Mouse (Mus musculus) embryo, embryonic 11.5 days (tissue): Measurements from ENCODE around the gene Gtf3c4.

Experiments
- DNase-seq: peaks from one replicate; pipeline ENCODE4 v3.0.0-alpha.2; 2012; ENCODE audit warnings: low read depth, low spot score

Gtf3c4 gene

GRCm38 (mm10) chr2:28840222-28840951 lies at the start of gene Gtf3c4, which contains the start of gene Ddx31:
Gtf3c4 (minus strand) TSS chr2:28840360.
Ddx31 (plus strand) TSS chr2:28840406.
- DNase-seq: peak; percentile 92

DNA sequence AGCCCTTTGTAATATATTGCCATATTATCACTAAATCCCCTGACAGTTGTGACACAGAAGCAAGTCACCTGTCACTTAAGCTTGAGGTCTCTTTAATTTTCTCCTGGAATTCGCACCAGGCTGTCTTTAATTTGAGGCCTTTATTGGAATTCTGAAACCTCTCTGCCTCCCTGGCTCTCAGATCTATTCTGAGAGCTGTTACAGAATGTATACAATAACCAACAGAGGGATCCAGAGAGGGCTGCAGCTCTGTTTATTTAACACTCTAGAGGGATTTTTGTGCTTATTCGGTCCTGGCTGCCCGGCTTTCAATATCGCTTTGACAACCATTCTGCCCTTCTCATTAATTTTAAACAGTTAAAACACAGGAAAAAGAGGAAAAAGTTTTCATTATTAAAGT lies 44.8 kb upstream of the Gtf3c4 start:
- DNase-seq: no peak

DNA sequence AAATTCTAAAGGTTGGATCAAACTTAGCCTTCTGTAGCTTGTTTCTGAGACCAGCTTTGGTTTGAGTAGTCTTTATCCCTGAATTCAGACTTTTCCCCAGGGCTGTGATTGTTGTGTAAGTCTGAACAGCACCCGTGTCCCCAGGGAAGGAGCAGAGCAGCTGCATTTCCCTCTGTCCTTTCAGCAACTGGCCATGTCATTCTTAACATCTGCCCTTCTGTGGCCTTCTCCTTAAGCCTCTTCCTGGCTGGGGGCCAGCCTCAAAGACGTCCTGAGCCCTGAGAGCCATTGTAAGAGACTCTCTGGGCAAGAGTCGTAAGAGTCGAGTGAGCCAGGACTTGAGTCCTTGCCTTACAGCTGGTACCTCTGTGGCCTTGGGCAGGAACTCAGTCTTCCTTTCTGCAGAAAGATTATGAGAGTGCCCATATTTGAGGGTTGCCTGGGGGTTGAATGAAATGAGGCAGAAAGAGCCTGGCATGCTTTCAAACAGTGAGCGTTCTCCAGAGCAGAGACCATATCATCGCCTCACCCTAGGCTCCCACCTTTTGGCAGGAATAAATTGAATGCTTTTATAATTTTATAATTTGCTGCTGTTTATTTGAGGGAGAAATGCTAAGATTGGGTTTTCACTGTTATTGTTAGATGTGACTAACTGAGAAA lies 42.8 kb upstream of the Gtf3c4 start:
- no peak for DNase-seq

DNA sequence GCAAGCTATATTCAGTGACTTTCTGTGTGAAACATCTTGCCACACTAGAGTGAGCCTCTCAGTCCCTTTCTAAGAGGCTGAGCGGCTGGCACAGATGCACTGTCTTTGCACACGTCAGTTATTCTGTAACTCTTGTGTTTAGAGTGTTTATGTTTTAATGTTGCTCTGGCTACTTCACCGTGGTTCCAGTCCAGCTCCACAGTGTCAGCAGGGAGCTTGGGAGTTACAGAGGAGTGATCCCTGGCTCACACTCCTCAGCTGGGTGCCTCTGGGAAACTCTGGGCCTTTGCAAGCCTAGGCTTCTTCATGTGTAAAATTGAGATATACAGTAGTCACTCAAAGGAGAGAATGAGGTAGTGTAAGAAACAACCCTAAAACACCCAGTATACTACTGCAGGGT lies 41.9 kb upstream of the Gtf3c4 start:
- DNase-seq: no peak

DNA sequence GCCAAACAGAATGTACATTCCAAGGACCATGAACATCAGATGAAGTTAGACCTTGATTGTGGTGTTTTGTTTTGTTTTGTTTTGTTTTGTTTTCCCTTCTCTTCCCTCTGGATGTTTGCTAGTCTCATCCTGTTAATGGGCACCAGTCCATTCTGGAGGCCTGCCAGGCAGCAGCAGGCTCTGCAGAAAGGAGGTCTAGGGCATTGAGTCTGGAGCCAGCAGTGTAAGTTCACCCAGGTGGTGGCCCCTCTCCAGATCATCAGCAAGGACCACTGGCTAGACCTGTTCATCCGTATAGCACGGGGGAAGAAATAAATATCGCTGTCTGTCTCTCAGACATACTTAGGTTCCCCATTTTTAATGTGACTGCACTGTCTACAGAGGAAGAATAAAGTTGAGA lies 41.1 kb upstream of the Gtf3c4 start:
- DNase-seq: no peak

DNA sequence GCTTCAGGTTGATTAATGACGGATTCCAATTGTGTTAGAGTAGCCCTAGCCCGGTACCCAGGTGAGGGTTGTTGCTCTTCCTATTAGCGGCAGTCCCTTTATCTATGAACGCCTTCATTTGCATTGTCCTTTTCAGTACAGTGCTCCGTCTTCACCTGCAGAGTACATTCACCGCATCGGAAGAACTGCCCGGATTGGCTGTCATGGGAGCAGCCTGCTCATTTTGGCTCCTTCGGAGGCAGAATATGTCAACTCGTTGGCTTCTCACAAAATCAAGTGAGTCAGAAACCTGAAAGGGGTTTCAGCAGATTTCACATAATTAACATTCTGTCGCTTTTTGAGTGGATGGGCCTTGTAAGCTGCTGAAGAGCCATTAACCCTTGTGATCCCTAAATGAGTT lies 35.4 kb upstream of the Gtf3c4 start:
- no peak for DNase-seq

GRCm38 (mm10) chr2:28867495-28867894 lies 27.3 kb upstream of the Gtf3c4 start:
- no peak for DNase-seq

GRCm38 (mm10) chr2:28863857-28864256 lies 23.7 kb upstream of the Gtf3c4 start:
- no peak for DNase-seq

DNA sequence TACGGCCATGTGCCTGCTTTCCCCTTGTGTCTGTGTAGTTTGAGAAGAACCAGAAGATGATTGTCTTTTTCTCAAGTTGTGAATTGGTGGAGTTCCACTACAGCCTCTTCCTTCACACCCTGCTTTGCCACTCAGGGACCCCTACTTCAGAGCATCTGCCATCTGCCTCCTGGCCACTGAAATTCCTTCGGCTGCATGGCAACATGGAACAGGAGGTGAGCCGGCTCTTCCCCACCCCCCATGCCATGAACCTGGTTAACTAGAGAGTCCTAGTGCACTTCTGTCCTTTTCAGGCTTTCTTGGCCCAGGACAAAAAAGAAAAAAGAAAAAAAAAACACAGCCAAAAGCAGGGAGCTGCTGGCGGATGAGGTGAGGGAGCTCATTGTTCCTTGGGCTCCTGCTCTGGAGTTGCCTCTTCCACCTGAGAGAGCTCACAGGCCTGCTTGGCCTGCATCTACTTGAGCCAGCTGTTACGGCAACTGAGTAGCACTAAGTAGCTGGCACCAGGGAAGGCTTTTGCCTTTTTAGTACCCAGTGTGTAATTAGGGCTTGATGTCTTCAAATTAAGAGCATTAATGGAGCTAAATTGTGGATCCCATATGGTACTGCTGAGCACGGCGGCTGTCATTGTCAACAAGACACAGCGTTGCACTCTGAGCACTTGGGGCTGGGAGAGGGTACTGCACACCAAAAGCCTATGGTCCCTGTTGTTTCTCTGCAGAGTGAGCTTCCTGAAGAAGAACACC lies 20.7 kb upstream of the Gtf3c4 start:
- DNase-seq: no peak

- DNase-seq: no peak
These were observed 19.1 kb upstream of the Gtf3c4 start for GRCm38 (mm10) chr2:28859303-28859702.

GRCm38 (mm10) chr2:28855773-28856172 lies 15.6 kb upstream of the Gtf3c4 start:
- no peak for DNase-seq

DNA sequence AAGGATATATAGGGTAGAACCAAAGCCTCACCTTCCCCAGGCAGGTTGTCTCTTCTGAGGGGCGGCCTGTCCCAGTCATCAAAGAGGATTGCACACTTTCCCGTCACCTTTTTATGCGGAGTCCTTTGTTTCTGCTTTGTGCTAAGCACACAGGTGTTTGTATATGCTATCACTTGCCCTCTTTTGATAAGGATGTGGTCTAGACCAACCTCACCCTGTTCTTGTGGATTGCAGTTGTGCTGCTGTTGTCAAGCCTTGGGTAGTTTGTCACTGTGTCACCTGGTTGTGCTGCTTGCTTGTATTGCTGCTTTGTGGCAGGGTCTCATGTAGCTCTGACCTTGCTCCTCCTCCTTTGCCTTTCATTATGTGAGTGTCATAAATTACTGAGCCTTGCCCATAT lies 12.4 kb upstream of the Gtf3c4 start:
- DNase-seq: no peak

DNA sequence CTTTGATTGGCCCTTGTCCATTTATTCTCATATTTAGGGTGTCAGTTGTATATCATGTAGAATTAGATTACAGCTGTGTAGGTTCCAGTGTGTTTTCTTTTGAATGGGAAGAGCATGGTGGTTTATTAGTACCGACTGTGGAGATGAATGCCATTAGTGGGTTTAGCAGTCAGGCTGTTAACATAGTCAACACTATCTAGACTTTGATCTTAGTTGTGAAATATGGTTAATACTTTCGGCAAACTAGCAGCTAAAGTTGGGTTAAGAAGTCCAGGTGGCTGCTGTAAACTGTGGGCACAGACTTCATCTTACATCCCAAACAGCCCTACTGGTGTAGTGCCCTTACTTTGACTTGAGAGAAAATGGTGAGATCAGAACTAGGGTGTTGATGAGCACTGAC lies 8.7 kb upstream of the Gtf3c4 start:
- DNase-seq: no peak

DNA sequence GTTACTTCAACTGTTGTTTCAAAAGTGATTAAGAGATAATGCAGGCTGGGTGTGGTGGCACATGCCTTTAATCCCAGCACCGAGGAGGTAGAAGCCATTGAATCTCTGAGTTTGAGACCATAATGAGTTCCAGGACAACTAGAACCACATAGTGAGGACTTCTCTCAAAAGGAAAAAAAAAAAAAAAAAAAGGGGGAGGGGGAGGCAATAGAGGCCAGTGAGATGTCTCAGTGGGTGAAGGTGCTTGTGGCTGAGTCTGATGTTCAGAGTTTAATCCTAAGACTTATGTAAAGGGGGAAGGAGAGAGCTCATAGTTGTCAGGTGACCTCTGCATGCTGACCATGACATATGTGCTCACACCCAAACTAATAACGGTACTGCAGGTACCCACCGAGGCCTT lies 1.9 kb upstream of the Gtf3c4 start:
- no peak for DNase-seq

DNA sequence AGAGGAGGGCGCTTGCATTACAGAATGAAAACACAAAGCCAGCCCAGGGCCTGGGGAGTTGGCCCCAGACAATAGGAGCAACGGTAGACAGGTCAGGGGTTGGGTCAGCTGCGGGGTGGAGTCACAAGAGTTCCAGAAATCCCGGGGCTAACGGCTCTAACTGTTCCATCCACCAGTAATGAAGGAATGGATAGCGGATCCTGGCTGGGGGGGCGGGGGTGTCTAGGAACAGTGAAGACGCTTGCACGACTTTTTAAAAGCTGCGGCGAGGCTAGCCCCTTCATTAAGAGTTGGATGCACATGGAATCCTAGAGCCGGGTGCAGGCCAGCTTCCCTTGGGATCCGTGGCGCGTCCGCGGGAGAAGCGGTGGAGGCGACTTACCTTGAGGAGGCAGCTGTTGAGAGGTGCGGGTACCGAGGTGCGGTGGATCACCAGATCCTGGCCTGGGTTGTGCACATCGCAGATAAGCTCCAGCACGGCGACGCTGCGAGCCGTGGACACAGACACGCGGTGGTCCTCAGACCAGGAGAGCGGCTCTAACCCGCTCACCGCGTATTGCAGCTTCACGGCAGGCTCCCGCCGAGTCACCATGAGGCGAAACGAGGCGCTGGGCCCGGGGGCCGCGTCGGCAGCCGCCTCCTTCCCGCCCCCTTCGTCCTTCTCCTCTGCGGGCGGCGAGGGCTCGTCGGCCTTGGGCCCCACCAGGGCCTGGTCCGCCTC lies 499 bp downstream of the Gtf3c4 start:
- DNase-seq: peak; percentile 3

DNA sequence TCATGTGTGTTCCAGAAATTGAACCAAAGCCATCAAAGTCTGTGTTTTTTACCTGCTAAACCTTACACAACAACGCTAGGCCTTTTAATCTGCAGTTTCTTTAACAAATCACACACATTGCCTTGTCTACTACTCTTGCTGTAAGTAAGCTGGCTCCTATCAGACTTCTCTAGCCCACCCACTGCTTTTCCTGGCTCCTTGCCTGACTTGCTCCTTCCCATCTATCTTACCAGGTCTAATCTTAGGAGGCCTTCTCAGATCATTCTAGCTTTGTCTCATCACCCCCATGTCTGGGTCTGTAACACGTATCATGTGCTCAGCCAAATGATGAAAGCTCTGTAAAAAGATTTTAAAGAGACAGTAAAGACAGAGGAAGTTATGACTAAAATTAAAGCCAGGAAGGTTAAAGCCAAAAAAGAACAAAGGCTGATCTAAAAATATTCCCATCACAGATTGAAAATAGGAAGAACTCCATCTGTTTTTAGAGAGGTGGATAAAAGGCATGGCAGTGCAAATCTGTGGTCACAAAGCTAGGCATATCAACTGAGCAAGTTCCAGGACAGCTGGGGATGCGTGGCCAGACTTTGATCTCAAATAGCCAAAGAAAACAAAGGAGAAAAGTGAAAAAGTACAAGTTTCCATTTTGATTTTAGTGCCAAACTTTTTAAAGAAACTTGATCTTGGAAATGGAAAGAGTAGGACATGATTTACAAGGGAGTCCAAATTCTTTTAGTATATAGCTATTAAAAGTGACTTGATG lies 3.8 kb downstream of the Gtf3c4 start:
- DNase-seq: no peak

- DNase-seq: no peak
These were observed 10.9 kb downstream of the Gtf3c4 start for GRCm38 (mm10) chr2:28829265-28829664.

GRCm38 (mm10) chr2:28818866-28819265 lies 21.3 kb downstream of the Gtf3c4 start:
- no peak for DNase-seq

DNA sequence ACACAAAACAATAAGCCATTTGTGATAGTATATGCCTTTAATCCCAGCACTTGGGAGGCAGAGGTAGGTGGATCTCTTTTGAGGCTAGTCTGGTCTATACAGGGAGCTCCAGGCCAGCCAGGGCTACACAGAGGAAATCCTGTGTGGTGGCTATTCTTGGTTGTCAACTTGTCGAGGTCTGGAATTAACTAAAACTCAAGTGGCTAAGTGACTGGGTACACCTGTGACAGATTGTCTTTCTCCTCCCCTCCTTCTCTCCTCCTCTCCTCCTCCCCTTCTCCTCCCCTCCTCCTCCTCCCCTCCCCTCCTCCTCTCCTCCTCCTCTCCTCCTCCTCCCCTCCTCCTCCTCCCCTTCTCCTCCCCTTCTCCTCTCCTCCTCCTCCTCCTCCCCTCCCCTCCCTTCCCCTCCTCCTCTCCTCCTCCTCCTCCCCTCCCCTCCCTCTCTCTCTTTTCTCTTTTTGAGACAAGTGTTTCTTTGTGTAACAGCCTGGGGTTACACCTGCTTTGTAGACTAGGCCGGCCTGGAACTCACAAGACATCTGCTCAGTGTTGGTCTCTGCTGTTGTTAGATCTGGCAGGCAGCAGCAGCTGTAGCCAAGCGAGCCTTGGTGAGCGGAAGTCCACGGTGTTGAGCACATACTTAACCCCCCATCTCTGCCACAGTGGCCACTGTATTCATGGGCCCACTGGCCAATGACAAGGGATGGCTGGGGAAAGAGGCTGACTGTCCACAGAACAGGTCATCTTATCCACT lies 29.7 kb downstream of the Gtf3c4 start:
- no peak for DNase-seq

GRCm38 (mm10) chr2:28808841-28809240 lies 31.3 kb downstream of the Gtf3c4 start:
- DNase-seq: no peak

GRCm38 (mm10) chr2:28803406-28803805 lies 36.8 kb downstream of the Gtf3c4 start:
- no peak for DNase-seq
